Mouse (Mus musculus) lung, adult 18-20 months (tissue): Measurements from ENCODE around the gene Kcnma1.

ENCODE experiments used
- DNase-seq, 2 experiments: peaks; one replicate each; pipeline ENCODE4 v3.0.0; 2022; ENCODE audit warnings: mixed read lengths in 2 of 2

Kcnma1 gene

DNA sequence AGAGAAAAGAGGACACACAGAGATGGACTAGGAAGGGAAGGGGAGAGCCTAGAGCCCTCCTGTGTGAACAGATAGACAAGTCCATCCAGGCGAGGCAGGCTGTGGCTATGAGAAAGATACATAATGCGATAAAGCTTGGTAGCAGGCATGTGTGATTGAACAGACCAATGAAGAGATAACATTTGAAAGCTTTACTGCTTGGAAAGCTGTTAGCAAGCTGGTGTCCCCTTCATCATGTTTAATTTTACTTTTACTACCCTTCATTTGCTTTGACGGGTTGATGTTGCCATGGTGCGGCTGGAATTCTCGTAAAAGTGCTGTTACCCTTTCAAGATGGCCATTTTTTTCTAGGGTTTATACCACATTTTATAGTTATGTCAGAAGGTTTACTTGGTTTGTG lies 769.8 kb downstream of the Kcnma1 start:
- DNase-seq: no peak

DNA sequence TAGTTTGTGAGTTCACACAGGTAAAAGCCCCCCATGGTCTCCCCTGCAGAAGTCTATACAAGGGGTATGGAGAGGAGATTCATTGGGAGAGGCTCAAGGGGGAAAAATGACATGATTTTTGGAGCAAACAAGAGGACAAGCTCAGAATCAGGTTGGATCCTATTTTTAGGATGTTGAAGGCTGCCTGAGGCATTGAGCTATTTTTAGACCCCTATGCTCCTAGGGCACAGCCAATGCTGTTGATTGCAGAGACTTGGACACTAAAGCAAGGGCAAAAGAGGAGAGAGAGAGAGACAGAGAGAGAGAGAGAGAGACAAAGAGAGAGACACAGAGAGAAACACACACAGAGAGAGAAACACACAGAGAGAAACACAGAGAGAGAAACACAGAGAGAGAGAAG lies 770.4 kb downstream of the Kcnma1 start:
- no peak for DNase-seq
